Mouse (Mus musculus) liver, adult 2 months (tissue): ENCODE results near the gene Rpp38.

ENCODE experiments used
- CTCF ChIP-seq: fragments of 200-500 bp; IDR thresholded peaks from 2 replicates; pipeline ENCODE4 v1.5.1; 2011; ENCODE audit warnings: low read depth, low read length, control low read depth
- POLR2A ChIP-seq: fragments of 200-500 bp; IDR thresholded peaks from 2 replicates; pipeline ENCODE4 v1.6.1; 2011; ENCODE audit warnings: low read length, control low read depth; ENCODE audit not compliant: insufficient read depth; ENCODE audit errors: extremely low read depth

- TF ChIP-seq CTCF (no peak), POLR2A (no peak)
These were observed 49.4 kb downstream of the Rpp38 start for GRCm38 (mm10) chr2:3282866-3283601.
